Mouse (Mus musculus) CD8-positive naive resting alpha-beta T cell, adult 2 months (primary cell): ENCODE results near the gene Il22.
"Not testable (repeated sequence)": the region's sequence is repeated elsewhere in the genome, so short reads cannot be mapped to it uniquely, and the experiment has no call there.

ENCODE experiments used
- DNase-seq, 2 experiments: peaks; one replicate each; pipeline ENCODE4 v3.0.0; 2022; ENCODE audit warnings: low read depth in 2 of 2, low spot score in 2 of 2

The Il22 gene

GRCm38 (mm10) chr10:118204642-118205041 is at the start of gene Il22:
Gene Il22 (plus strand): TSS chr10:118204942.
- no peak for DNase-seq

- DNase-seq: peak in 1 of 2 experiments; percentile 26
These were observed 48.8 kb upstream of the Il22 start for GRCm38 (mm10) chr10:118155932-118156331.

- no peak for DNase-seq
These were observed 43.6 kb upstream of the Il22 start for GRCm38 (mm10) chr10:118161131-118161530.

- DNase-seq: no peak
These were observed 35.5 kb upstream of the Il22 start for GRCm38 (mm10) chr10:118169212-118169611.

GRCm38 (mm10) chr10:118172416-118172815 is 32.3 kb upstream of the Il22 start:
- DNase-seq: no peak

GRCm38 (mm10) chr10:118172876-118173275 is 31.9 kb upstream of the Il22 start:
- no peak for DNase-seq

- DNase-seq: not testable (repeated sequence)
These were observed 29.2 kb upstream of the Il22 start for GRCm38 (mm10) chr10:118175542-118175941.

- DNase-seq: no peak
These were observed 26.0 kb upstream of the Il22 start for GRCm38 (mm10) chr10:118178735-118179151.

- DNase-seq: no peak
These were observed 25.5 kb upstream of the Il22 start for GRCm38 (mm10) chr10:118179265-118179664.

GRCm38 (mm10) chr10:118195150-118195549 is 9.6 kb upstream of the Il22 start:
- DNase-seq: not testable (repeated sequence)

GRCm38 (mm10) chr10:118215719-118216393 is 11.1 kb downstream of the Il22 start:
- DNase-seq: not testable (repeated sequence)

GRCm38 (mm10) chr10:118227629-118228028 is 22.9 kb downstream of the Il22 start:
- DNase-seq: not testable (repeated sequence)

- not testable (repeated sequence) for DNase-seq
These were observed 27.9 kb downstream of the Il22 start for GRCm38 (mm10) chr10:118232607-118233006.

- DNase-seq: not testable (repeated sequence)
These were observed 35.9 kb downstream of the Il22 start, which contains the start of gene Gm32717 for GRCm38 (mm10) chr10:118240680-118241079. Gene Gm32717 (minus strand): TSS chr10:118240780.

- DNase-seq: peak in 1 of 2 experiments; percentile 0
These were observed 44.4 kb downstream of the Il22 start for GRCm38 (mm10) chr10:118249006-118249595.

GRCm38 (mm10) chr10:118250852-118251295 is 46.1 kb downstream of the Il22 start:
- DNase-seq: peak in 1 of 2 experiments; percentile 0

GRCm38 (mm10) chr10:118258388-118258787 is 53.6 kb downstream of the Il22 start, which contains the start of gene Gm32802:
Gene Gm32802 (plus strand): TSS chr10:118258688.
- not testable (repeated sequence) for DNase-seq
